Mouse (Mus musculus) cerebellum, adult 2 months (tissue): ENCODE measurements around the gene Plekhb1.

Experiments used
- CTCF ChIP-seq: fragments of 200-500 bp; IDR thresholded peaks from 2 replicates; pipeline ENCODE4 v1.5.1; 2011; ENCODE audit warnings: low read depth, mild to moderate bottlenecking, control low read depth, low read length, moderate library complexity, borderline replicate concordance; ENCODE audit not compliant: insufficient read depth
- POLR2A ChIP-seq: fragments of 200-500 bp; IDR thresholded peaks from 2 replicates; pipeline ENCODE4 v1.6.1; 2011; ENCODE audit warnings: low read length, control low read depth, borderline replicate concordance; ENCODE audit not compliant: insufficient read depth

DNA sequence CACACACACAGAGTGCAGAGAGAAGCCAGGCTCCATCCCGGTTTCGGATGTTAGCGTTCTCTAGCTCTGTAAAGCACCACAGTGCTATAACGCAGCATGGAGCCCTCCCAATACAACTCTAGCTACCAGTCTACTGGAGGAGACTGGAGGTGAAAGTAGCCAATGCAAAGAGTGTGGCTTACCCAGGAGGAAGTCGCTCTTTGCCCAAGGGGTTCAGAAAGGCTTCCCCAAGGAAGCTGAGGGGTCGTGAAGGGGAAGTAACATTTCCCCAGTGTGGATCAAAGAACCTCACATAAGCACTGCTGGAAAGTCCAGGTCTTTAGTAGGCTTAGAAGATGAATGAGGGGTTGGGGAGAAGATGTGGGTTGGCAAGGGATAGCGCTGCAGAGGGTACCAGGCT, 950 bp downstream of the Plekhb1 start:
- TF ChIP-seq CTCF (no peak), POLR2A (no peak)
